Mouse (Mus musculus) stomach, embryonic 16.5 days (tissue): Measurements from ENCODE around the gene Adam11. TPM values are rescaled to one million over a fixed set of nuclear protein-coding genes. Genes with fewer than 3 reads are reported as not detected.
"Not testable (repeated sequence)": the region's sequence is repeated elsewhere in the genome, so short reads cannot be mapped to it uniquely, and the experiment has no call there.

ENCODE experiments used
- ATAC-seq: fragments of 200-750 bp; cut with Nextera tagmentation; 2 replicates; pipeline ENCODE4 v1.8.0; 2017; ENCODE audit warnings: moderate number of reproducible peaks, moderate TSS enrichment; ENCODE audit not compliant: insufficient read depth, low FRiP score
- H3K27ac ChIP-seq: fragments of 300-500 bp; sonication (generic); 2 replicates; pipeline ENCODE4 v1.5.1; 2014; ENCODE audit warnings: low read length
- H3K27me3 ChIP-seq: fragments of 300-500 bp; sonication (generic); 2 replicates; pipeline ENCODE4 v1.6.1; 2014; ENCODE audit warnings: low read length, control low read depth, mixed read lengths; ENCODE audit not compliant: control insufficient read depth, insufficient read depth
- H3K36me3 ChIP-seq: fragments of 300-500 bp; sonication (generic); 2 replicates; pipeline ENCODE4 v1.6.1; 2014; ENCODE audit warnings: low read length; ENCODE audit not compliant: control insufficient read depth, insufficient read depth
- H3K4me1 ChIP-seq: fragments of 300-500 bp; sonication (generic); 2 replicates; pipeline ENCODE4 v1.6.1; 2014; ENCODE audit warnings: low read length, control low read depth, mixed read lengths; ENCODE audit not compliant: control insufficient read depth, insufficient read depth
- H3K4me2 ChIP-seq: fragments of 300-500 bp; sonication (generic); 2 replicates; pipeline ENCODE4 v1.6.1; 2014; ENCODE audit warnings: low read depth, low read length, mixed read lengths
- H3K4me3 ChIP-seq: fragments of 300-500 bp; sonication (generic); replicated peaks from 2 replicates; pipeline ENCODE4 v1.5.1; 2014; ENCODE audit warnings: mild to moderate bottlenecking, low read length
- H3K9ac ChIP-seq: fragments of 300-500 bp; sonication (generic); 2 replicates; pipeline ENCODE4 v1.6.1; 2014; ENCODE audit warnings: low read length
- H3K9me3 ChIP-seq: fragments of 300-500 bp; sonication (generic); replicated peaks from 2 replicates; pipeline ENCODE4 v1.6.1; 2016; ENCODE audit warnings: low read length, control low read depth; ENCODE audit not compliant: control insufficient read depth
- WGBS: fragments of 180-500 bp; shearing (Covaris S2); extraction: QIAGEN DNeasy Blood & Tissue Kit; methylation state at CpG from one replicate; pipeline ENCODE4 v1.1.7; 2014; 5-methylcytosine and 5-hydroxymethylcytosine counted together
- polyA plus RNA-seq: library from polyadenylated mRNA; unstranded; fragments of >200 nt; fragmentation: Nextera tagmentation; extraction: Ambion mirVana; gene quantifications from 2 replicates; pipeline ENCODE4 v1.2.1, GENCODE M21; 2015

Adam11 gene
- 4.5 and 5.2 TPM in 2 replicates for polyA plus RNA-seq

DNA sequence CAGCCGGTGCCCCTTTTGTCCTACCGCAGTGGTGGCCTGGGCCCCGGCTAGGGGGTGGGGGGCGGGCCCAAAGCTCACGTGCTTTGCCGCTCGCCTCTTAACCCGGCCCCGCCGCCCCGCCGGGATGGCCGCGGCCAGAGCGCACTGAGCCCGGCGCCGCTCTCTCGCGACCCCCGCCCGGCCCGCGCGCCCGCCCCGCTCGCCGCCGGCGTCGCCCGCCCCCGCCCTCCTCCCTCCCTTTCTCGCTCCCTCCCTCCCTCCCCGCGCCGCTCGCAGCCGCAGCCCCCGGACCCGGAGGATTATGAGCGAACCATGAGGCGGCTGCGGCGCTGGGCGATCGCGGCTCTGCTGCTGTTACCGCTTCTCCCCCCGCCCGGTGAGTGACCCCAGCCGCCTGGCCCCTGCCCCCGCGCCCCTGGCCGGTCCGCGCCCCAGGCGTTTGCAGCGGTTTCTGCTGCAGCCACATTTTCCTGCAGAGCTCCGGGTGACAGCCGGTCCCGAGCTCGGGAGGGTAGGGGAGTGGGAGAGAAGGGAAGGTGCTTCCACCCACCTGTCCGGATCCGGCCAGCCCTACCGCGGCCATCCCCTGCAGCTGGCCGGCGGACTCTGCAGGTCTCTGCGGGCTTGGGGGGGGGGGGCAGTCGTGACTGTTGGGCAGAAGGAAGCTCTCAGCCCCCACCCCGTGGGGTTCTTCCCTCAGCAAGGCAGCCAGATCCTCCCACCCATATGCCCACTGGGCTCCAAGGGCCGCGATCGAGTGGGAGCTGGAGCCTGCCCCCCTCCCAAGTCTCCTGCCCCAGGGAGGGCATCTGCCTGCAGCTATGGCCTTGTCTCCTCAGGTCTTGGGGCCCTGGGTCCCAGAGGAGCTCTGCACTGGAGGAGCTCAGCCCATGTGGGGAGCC lies at the start of gene Adam11:
Gene Adam11, plus strand, starts transcription at position 131 of the 902 bp plus-strand sequence.
- Histone ChIP-seq H3K27ac (no peak within 1 kb of the TSS), H3K4me1 (peaks cover 8% of the 10 kb centered on the region), H3K9me3 (no peaks in the 10 kb centered on the region), H3K9ac (peak within 1 kb of the TSS; percentile 72), H3K27me3 (peaks cover 3% of the 10 kb centered on the region; the same call in 1 of the 2 replicates), H3K36me3 (no peaks in the 10 kb centered on the region), H3K4me3 (peak within 1 kb of the TSS; percentile 62), H3K4me2 (peak within 1 kb of the TSS; percentile 100)
- 1% methylated on average over 63 of the region's 76 CpGs for WGBS
- ATAC-seq = peak; percentile 33; the same call in 1 of the 2 replicates

DNA sequence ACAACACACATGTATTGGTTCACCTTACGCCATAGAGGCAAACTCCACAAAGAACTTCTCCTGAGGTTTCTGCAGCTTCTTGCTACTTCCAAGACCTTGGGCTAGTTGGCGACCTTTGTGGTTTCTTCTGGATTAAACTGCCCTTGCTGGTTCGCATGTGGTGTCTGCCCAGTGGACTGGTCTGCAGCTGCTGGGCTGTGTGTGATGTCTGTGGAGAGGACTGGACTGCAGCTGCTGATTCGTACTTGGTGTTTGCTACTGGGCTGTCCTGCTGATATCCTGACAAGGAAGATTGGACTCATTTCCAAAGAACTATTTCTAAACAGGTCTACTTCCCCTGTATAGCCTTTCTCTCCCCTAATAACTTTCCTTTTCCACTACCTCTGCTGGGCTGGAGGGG lies 48.8 kb upstream of the Adam11 start:
- ATAC-seq = no peak
- Histone ChIP-seq H3K4me1 (no peaks in the 10 kb centered on the region), H3K9me3 (no peaks in the 10 kb centered on the region; the same call in 1 of the 2 replicates), H3K4me3 (no peak overlapping the region), H3K9ac (no peak overlapping the region), H3K36me3 (no peaks in the 10 kb centered on the region), H3K27ac (no peak overlapping the region), H3K4me2 (no peak overlapping the region), H3K27me3 (no peaks in the 10 kb centered on the region)
- WGBS = 84% methylated on average over 4 of the region's 4 CpGs

DNA sequence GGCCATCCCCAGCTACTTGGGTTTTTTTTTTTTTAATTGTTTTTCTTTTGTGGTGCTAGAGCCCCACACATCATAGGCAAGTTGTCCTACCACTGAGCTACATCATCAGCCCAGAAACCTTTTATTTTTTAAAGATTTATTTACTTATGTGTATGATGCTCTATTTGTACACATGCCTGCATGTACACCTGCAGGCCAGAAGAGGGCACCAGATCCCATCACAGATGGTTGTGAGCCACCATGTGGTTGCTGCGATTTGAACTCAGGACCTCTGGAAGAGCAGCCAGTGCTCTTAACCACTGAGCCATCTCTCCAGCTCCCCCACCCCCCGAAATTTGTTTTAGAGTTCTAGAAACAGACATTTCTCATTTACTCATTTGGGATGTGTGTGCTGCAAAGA lies 46.7 kb upstream of the Adam11 start:
- not testable (repeated sequence) for H3K27ac ChIP-seq, H3K4me3 ChIP-seq, ATAC-seq, H3K4me2 ChIP-seq, H3K9ac ChIP-seq, H3K4me1 ChIP-seq, H3K9me3 ChIP-seq, H3K36me3 ChIP-seq, H3K27me3 ChIP-seq
- 72% methylated on average over 2 of the region's 2 CpGs for WGBS

DNA sequence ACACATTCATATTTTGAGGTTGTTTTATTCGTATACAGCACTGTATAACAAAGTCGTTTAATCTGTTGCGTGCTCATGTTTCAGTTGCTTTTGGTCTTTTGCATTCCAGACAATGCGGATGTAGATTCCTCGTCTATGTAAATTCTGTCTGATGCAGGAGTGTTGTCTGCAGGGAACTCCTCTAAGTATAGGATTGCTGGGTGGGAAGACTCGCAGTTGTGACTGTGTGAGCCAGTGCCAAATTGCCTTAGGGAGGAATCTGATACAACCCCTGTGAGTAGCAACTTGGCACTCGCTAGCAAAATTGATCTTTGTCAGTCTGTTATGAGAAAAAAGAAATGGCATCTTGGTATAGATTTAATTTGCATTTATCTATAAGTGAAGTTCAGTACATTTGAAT lies 45.1 kb upstream of the Adam11 start:
- Histone ChIP-seq H3K36me3 (no peaks in the 10 kb centered on the region), H3K27me3 (no peaks in the 10 kb centered on the region), H3K4me2 (no peak overlapping the region), H3K9ac (no peak overlapping the region), H3K4me3 (no peak overlapping the region), H3K27ac (no peak overlapping the region), H3K4me1 (no peaks in the 10 kb centered on the region), H3K9me3 (no peaks in the 10 kb centered on the region; the same call in 1 of the 2 replicates)
- WGBS = 72% methylated on average over 7 of the region's 7 CpGs
- ATAC-seq = no peak

GRCm38 (mm10) chr11:102725574-102725973 lies 35.7 kb upstream of the Adam11 start:
- Histone ChIP-seq H3K36me3 (no peaks in the 10 kb centered on the region), H3K27me3 (no peaks in the 10 kb centered on the region), H3K9me3 (no peaks in the 10 kb centered on the region), H3K4me1 (no peaks in the 10 kb centered on the region), H3K9ac (no peak overlapping the region), H3K27ac (no peak overlapping the region), H3K4me2 (no peak overlapping the region), H3K4me3 (no peak overlapping the region)
- no peak for ATAC-seq
- WGBS = 31% methylated on average over 3 of the region's 3 CpGs

DNA sequence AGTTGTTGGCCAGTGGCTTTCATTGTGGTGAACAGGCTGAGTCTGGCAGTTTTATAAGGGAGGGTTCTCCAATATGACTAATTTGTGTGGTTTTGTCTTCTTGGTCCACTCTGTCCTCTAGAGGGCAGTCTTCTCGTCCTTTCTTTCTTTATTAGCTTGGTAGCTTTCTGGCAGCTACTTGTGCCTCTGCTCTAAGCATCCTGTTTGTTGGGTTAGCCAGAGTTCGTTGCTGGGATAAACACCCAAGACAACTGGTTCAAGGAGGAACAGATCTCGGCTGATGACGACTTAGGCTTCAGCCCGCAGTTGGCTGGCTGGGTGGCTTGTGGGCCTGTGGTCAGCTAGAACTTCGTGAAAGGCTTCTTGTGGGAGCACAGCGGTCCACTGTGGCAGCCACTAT lies 32.6 kb upstream of the Adam11 start:
- H3K36me3 ChIP-seq = no peaks in the 10 kb centered on the region
- H3K4me2 ChIP-seq = no peak overlapping the region
- no peaks in the 10 kb centered on the region for H3K9me3 ChIP-seq
- ATAC-seq = no peak
- no peaks in the 10 kb centered on the region for H3K27me3 ChIP-seq
- WGBS = 33% methylated on average over 7 of the region's 7 CpGs
- no peak overlapping the region for H3K9ac ChIP-seq
- no peaks in the 10 kb centered on the region for H3K4me1 ChIP-seq
- no peak overlapping the region for H3K27ac ChIP-seq
- H3K4me3 ChIP-seq = no peak overlapping the region

- WGBS = 80% methylated on average over 3 of the region's 3 CpGs
- no peaks in the 10 kb centered on the region for H3K9me3 ChIP-seq
- H3K4me1 ChIP-seq = no peaks in the 10 kb centered on the region
- ATAC-seq = no peak
- H3K4me2 ChIP-seq = no peak overlapping the region
- no peaks in the 10 kb centered on the region for H3K36me3 ChIP-seq
- H3K9ac ChIP-seq = no peak overlapping the region
- H3K27me3 ChIP-seq = no peaks in the 10 kb centered on the region
- no peak overlapping the region for H3K4me3 ChIP-seq
- no peak overlapping the region for H3K27ac ChIP-seq
Observed at GRCm38 (mm10) chr11:102729835-102730234, 31.4 kb upstream of the Adam11 start.

GRCm38 (mm10) chr11:102731366-102731765 lies 29.9 kb upstream of the Adam11 start:
- WGBS = 65% methylated on average over 6 of the region's 6 CpGs

GRCm38 (mm10) chr11:102733146-102733545 lies 28.1 kb upstream of the Adam11 start:
- 65% methylated on average over 5 of the region's 5 CpGs for WGBS
- Histone ChIP-seq H3K36me3 (no peaks in the 10 kb centered on the region), H3K4me3 (no peak overlapping the region), H3K27ac (no peak overlapping the region), H3K4me1 (no peaks in the 10 kb centered on the region), H3K4me2 (no peak overlapping the region), H3K9ac (no peak overlapping the region), H3K9me3 (no peaks in the 10 kb centered on the region), H3K27me3 (no peaks in the 10 kb centered on the region)
- no peak for ATAC-seq

More at GRCm38 (mm10) chr11:102731366-102731765, 29.9 kb upstream of the Adam11 start:
- Histone ChIP-seq H3K27me3 (no peaks in the 10 kb centered on the region), H3K9me3 (no peaks in the 10 kb centered on the region), H3K4me2 (no peak overlapping the region), H3K9ac (no peak overlapping the region), H3K36me3 (no peaks in the 10 kb centered on the region), H3K27ac (no peak overlapping the region), H3K4me3 (no peak overlapping the region), H3K4me1 (no peaks in the 10 kb centered on the region)
- ATAC-seq = no peak
